Mouse (Mus musculus) G1E (cell line): Measurements from ENCODE around the gene Rag2.

ENCODE experiments used
- CTCF ChIP-seq: IDR thresholded peaks from 2 replicates; pipeline ENCODE4 v1.5.1; 2012; ENCODE audit warnings: low read depth, low read length, inconsistent platforms, mixed read lengths
- GATA1 ChIP-seq: IDR thresholded peaks from 2 replicates; pipeline ENCODE4 v1.6.1; 2012; ENCODE audit warnings: borderline replicate concordance, low read length, inconsistent platforms, mixed read lengths
- GATA2 ChIP-seq: IDR thresholded peaks from 2 replicates; pipeline ENCODE4 v1.6.1; 2012; ENCODE audit warnings: low read depth, low read length, inconsistent platforms, borderline replicate concordance
- POLR2AphosphoS5 ChIP-seq: IDR thresholded peaks from 2 replicates; pipeline ENCODE4 v1.6.1; 2012; ENCODE audit warnings: low read depth, low read length, inconsistent platforms; ENCODE audit not compliant: insufficient replicate concordance
- TAL1 ChIP-seq: conservative IDR thresholded peaks from 2 replicates; pipeline ENCODE4 v1.6.1; 2012; ENCODE audit warnings: low read depth, low read length, inconsistent platforms, mixed read lengths

- TF ChIP-seq CTCF (no peak), POLR2AphosphoS5 (no peak), GATA1 (no peak), TAL1 (no peak), GATA2 (no peak)
Measured at GRCm38 (mm10) chr2:101581418-101581817, 43.1 kb upstream of the Rag2 start.
